Mouse (Mus musculus): ENCODE results near the gene Gm47791.

- TF ChIP-seq CTCF (IDR thresholded peaks at IDR 0.05; ENCODE audit: extremely low read depth, insufficient read depth, low read length) (no peak), POLR2A (IDR thresholded peaks at IDR 0.05; ENCODE audit: extremely low read depth, insufficient read depth, low read length) (no peak)
Observed at GRCm38 (mm10) chr1:82798922-82799321, 27.9 kb upstream of the Gm47791 start.
